Mouse (Mus musculus): ENCODE measurements around the gene Ahcy.

GRCm38 (mm10) chr2:155080179-155080530, 5.9 kb upstream of the Ahcy start:
- TF ChIP-seq CTCF (IDR thresholded peaks at IDR 0.05; ENCODE audit: insufficient read depth, low read length) = no peak
- TF ChIP-seq POLR2A (IDR thresholded peaks at IDR 0.05; ENCODE audit: borderline replicate concordance, extremely low read depth, low read depth, low read length) = no peak
